In genomic region chr10:80560621-80561020, GRCm38 (mm10) we compare ENCODE assay signal across 8 mouse cellular contexts. TPM values are rescaled to one million over a fixed set of nuclear protein-coding genes. Genes with fewer than 3 reads are reported as not detected.
DNase-seq lines count a peak whose midpoint lies in the region; ATAC-seq and TF ChIP-seq lines count a peak whose summit lies in the region.

No protein-coding gene starts in this region.

- TF ChIP-seq EP300 in liver, embryonic 14.5 days (IDR thresholded peaks at IDR 0.05; ENCODE audit: low read depth): no peak

- no peak for ATAC-seq in forebrain, postnatal 0 days
- ATAC-seq in liver, embryonic 14.5 days (ENCODE audit: insufficient read depth): no peak
- no peak for ATAC-seq in cerebellum, adult (ENCODE audit: insufficient number of reproducible peaks, low FRiP score, low TSS enrichment)

- H3K27ac ChIP-seq in heart, embryonic 10.5 days: peak overlapping the region; percentile 99
- peak overlapping the region; percentile 94 for H3K27ac ChIP-seq in forebrain, postnatal 0 days (ENCODE audit: low read depth, low read length)
- peak overlapping the region; percentile 78 for H3K27ac ChIP-seq in liver, embryonic 14.5 days

- no peak for TF ChIP-seq CTCF in E14TG2a.4 (conservative IDR thresholded peaks at IDR 0.05; ENCODE audit: low read length)
- no peak for TF ChIP-seq CTCF in forebrain, postnatal 0 days (IDR thresholded peaks at IDR 0.05; ENCODE audit: low read depth)
- no peak for TF ChIP-seq CTCF in liver, embryonic 14.5 days (IDR thresholded peaks at IDR 0.05; ENCODE audit: low read depth)

- H3K9me3 ChIP-seq in heart, embryonic 10.5 days: no peaks in the 10 kb centered on the region
- H3K9me3 ChIP-seq in E14TG2a.4 (ENCODE audit: low read length): no peaks in the 10 kb centered on the region
- no peaks in the 10 kb centered on the region for H3K9me3 ChIP-seq in forebrain, postnatal 0 days (ENCODE audit: low read length)
- no peaks in the 10 kb centered on the region for H3K9me3 ChIP-seq in liver, embryonic 14.5 days (ENCODE audit: control insufficient read depth, low read length)

- peaks cover 47% of the 10 kb centered on the region for H3K4me1 ChIP-seq in heart, embryonic 10.5 days
- H3K4me1 ChIP-seq in E14TG2a.4 (replicated peaks; ENCODE audit: low read depth, low read length): peaks cover 69% of the 10 kb centered on the region
- peaks cover 15% of the 10 kb centered on the region; the same call in 1 of the 2 replicates for H3K4me1 ChIP-seq in forebrain, postnatal 0 days (ENCODE audit: insufficient read depth)
- H3K4me1 ChIP-seq in liver, embryonic 14.5 days (replicated peaks; ENCODE audit: control insufficient read depth in 2 of 2, insufficient read depth in 2 of 2, low read length in 1 of 2): peaks cover 5 to 26% of the 10 kb centered on the region in 2 experiments

- H3K4me3 ChIP-seq in heart, embryonic 10.5 days: peak overlapping the region; percentile 100
- H3K4me3 ChIP-seq in E14TG2a.4 (replicated peaks; ENCODE audit: low read length): peak overlapping the region; percentile 100
- peak overlapping the region; percentile 85 for H3K4me3 ChIP-seq in forebrain, postnatal 0 days (ENCODE audit: low read depth, low read length)
- H3K4me3 ChIP-seq in liver, embryonic 14.5 days (ENCODE audit: insufficient read depth in 1 of 2, low read depth in 2 of 2, low read length in 2 of 2): peak overlapping the region; percentile 81 to 100

- DNase-seq in heart, embryonic 10.5 days (ENCODE audit: low spot score): no peak
- DNase-seq in heart, postnatal 36 days: no peak
- DNase-seq in forebrain, postnatal 0 days: no peak
- no peak for DNase-seq in liver, embryonic 14.5 days (ENCODE audit: low read depth in 3 of 3, low spot score in 3 of 3)
- DNase-seq in urinary bladder, postnatal 36 days (ENCODE audit: low spot score in 2 of 2): no peak
- DNase-seq in left cerebral cortex, postnatal 25 days (ENCODE audit: low spot score in 2 of 2): no peak

- intact Hi-C loops in heart, postnatal 36 days (cut with DNase I): no loop called here
- intact Hi-C loops in left cerebral cortex, postnatal 25 days (cut with DNase I): no loop called here

- H3K27me3 ChIP-seq in heart, embryonic 10.5 days (ENCODE audit: insufficient read depth, poor library complexity, severe bottlenecking): no peaks in the 10 kb centered on the region
- H3K27me3 ChIP-seq in E14TG2a.4 (ENCODE audit: insufficient read depth, low read length): no peaks in the 10 kb centered on the region
- no peaks in the 10 kb centered on the region for H3K27me3 ChIP-seq in forebrain, postnatal 0 days (ENCODE audit: insufficient read depth, low read length)
- no peaks in the 10 kb centered on the region for H3K27me3 ChIP-seq in liver, embryonic 14.5 days (ENCODE audit: control insufficient read depth, insufficient read depth, low read length)

- H3K9ac ChIP-seq in forebrain, postnatal 0 days: peak overlapping the region; percentile 93
- peak overlapping the region; percentile 92 for H3K9ac ChIP-seq in liver, embryonic 14.5 days (replicated peaks)

- H3K36me3 ChIP-seq in heart, embryonic 10.5 days: no peaks in the 10 kb centered on the region
- H3K36me3 ChIP-seq in E14TG2a.4 (ENCODE audit: insufficient read depth, low read length): peaks cover 41% of the 10 kb centered on the region
- no peaks in the 10 kb centered on the region for H3K36me3 ChIP-seq in forebrain, postnatal 0 days (ENCODE audit: insufficient read depth)
- peaks cover 3% of the 10 kb centered on the region for H3K36me3 ChIP-seq in liver, embryonic 14.5 days (replicated peaks; ENCODE audit: control insufficient read depth, insufficient read depth, low read depth)

- H3K4me2 ChIP-seq in forebrain, postnatal 0 days (ENCODE audit: low read depth): peak overlapping the region; percentile 56
- H3K4me2 ChIP-seq in liver, embryonic 14.5 days (ENCODE audit: low read depth): peak overlapping the region; percentile 85

- under 1% methylated on average over 13 of the region's 13 CpGs for WGBS in heart, embryonic 10.5 days
- WGBS in forebrain, postnatal 0 days: 1% methylated on average over 13 of the region's 13 CpGs
- WGBS in liver, embryonic 14.5 days (ENCODE audit: insufficient replicate concordance): under 1% methylated on average over 13 of the region's 13 CpGs

RNA-seq across cellular contexts. Expression of gene Rexo1, which starts 0.7 kb away (rescaled TPM):
- 25.1 and 26.9 TPM in 2 replicates for polyA plus RNA-seq in heart, embryonic 10.5 days (2016; fragmentation: Nextera tagmentation; extraction: Ambion mirVana)
- total RNA-seq in heart, postnatal 36 days (2021): 10 to 100 TPM; 12.3 to 13.7 TPM
- total RNA-seq in forebrain, postnatal 0 days (2014; rRNA removed): 40.3 and 41.9 TPM in 2 replicates
- 27.9 and 30.5 TPM in 2 replicates for polyA plus RNA-seq in forebrain, postnatal 0 days (2015; fragmentation: Nextera tagmentation; extraction: Ambion mirVana)
- polyA plus RNA-seq in liver, embryonic 14.5 days (2012; rRNA removed): 19.1 and 24.8 TPM in 2 replicates
- polyA plus RNA-seq in liver, embryonic 14.5 days (2014; fragmentation: Nextera tagmentation; extraction: Ambion mirVana): 10.7 and 14.0 TPM in 2 replicates
- total RNA-seq in left cerebral cortex, postnatal 25 days (2021): 10 to 100 TPM; 44.8 to 45.7 TPM

RNA-seq across cellular contexts. Expression of gene Klf16, which starts 16.5 kb away (rescaled TPM):
- 7.9 and 8.1 TPM in 2 replicates for polyA plus RNA-seq in heart, embryonic 10.5 days (2016; fragmentation: Nextera tagmentation; extraction: Ambion mirVana)
- total RNA-seq in heart, postnatal 36 days (2021): 1 to 10 TPM; 3.6 to 4.5 TPM
- 17.9 and 18.7 TPM in 2 replicates for total RNA-seq in forebrain, postnatal 0 days (2014; rRNA removed)
- polyA plus RNA-seq in forebrain, postnatal 0 days (2015; fragmentation: Nextera tagmentation; extraction: Ambion mirVana): 13.3 and 14.1 TPM in 2 replicates
- 12.5 and 13.8 TPM in 2 replicates for polyA plus RNA-seq in liver, embryonic 14.5 days (2012; rRNA removed)
- polyA plus RNA-seq in liver, embryonic 14.5 days (2014; fragmentation: Nextera tagmentation; extraction: Ambion mirVana): 10.6 and 12.3 TPM in 2 replicates
- 10 to 100 TPM; 51.8 to 55.3 TPM for total RNA-seq in left cerebral cortex, postnatal 25 days (2021)

RNA-seq across cellular contexts. Expression of gene Atp8b3, which starts 21.7 kb away (rescaled TPM):
- 0.31 and 0.32 TPM in 2 replicates for polyA plus RNA-seq in heart, embryonic 10.5 days (2016; fragmentation: Nextera tagmentation; extraction: Ambion mirVana)
- total RNA-seq in heart, postnatal 36 days (2021): not detected
- 0.05 and 0.38 TPM in 2 replicates for total RNA-seq in forebrain, postnatal 0 days (2014; rRNA removed)
- polyA plus RNA-seq in forebrain, postnatal 0 days (2015; fragmentation: Nextera tagmentation; extraction: Ambion mirVana): 0.16 and 0.46 TPM in 2 replicates
- polyA plus RNA-seq in liver, embryonic 14.5 days (2012; rRNA removed): 0.01 and 0.02 TPM in 2 replicates
- polyA plus RNA-seq in liver, embryonic 14.5 days (2014; fragmentation: Nextera tagmentation; extraction: Ambion mirVana): 0.05 TPM in 1 of 2 replicates, not detected in the other
- under 1 TPM; 0.14 to 0.16 TPM for total RNA-seq in left cerebral cortex, postnatal 25 days (2021)

RNA-seq across cellular contexts. Expression of gene Abhd17a, which starts 29.5 kb away (rescaled TPM):
- polyA plus RNA-seq in heart, embryonic 10.5 days (2016; fragmentation: Nextera tagmentation; extraction: Ambion mirVana): 94.1 and 120 TPM in 2 replicates
- total RNA-seq in heart, postnatal 36 days (2021): 10 to 100 TPM; 48.3 to 51.2 TPM
- 156 and 201 TPM in 2 replicates for total RNA-seq in forebrain, postnatal 0 days (2014; rRNA removed)
- polyA plus RNA-seq in forebrain, postnatal 0 days (2015; fragmentation: Nextera tagmentation; extraction: Ambion mirVana): 154 and 155 TPM in 2 replicates
- polyA plus RNA-seq in liver, embryonic 14.5 days (2012; rRNA removed): 41.2 and 51.0 TPM in 2 replicates
- polyA plus RNA-seq in liver, embryonic 14.5 days (2014; fragmentation: Nextera tagmentation; extraction: Ambion mirVana): 55.0 and 63.4 TPM in 2 replicates
- total RNA-seq in left cerebral cortex, postnatal 25 days (2021): 100 to 1,000 TPM; 206 to 216 TPM

RNA-seq across cellular contexts. Expression of gene Scamp4, which starts 42.1 kb away (rescaled TPM):
- 97.4 and 97.9 TPM in 2 replicates for polyA plus RNA-seq in heart, embryonic 10.5 days (2016; fragmentation: Nextera tagmentation; extraction: Ambion mirVana)
- 10 to 100 TPM; 19.7 to 22.1 TPM for total RNA-seq in heart, postnatal 36 days (2021)
- 21.0 and 24.1 TPM in 2 replicates for total RNA-seq in forebrain, postnatal 0 days (2014; rRNA removed)
- polyA plus RNA-seq in forebrain, postnatal 0 days (2015; fragmentation: Nextera tagmentation; extraction: Ambion mirVana): 86.8 and 87.9 TPM in 2 replicates
- 22.0 and 27.6 TPM in 2 replicates for polyA plus RNA-seq in liver, embryonic 14.5 days (2012; rRNA removed)
- 34.6 and 39.8 TPM in 2 replicates for polyA plus RNA-seq in liver, embryonic 14.5 days (2014; fragmentation: Nextera tagmentation; extraction: Ambion mirVana)
- 10 to 100 TPM; 40.8 to 42.2 TPM for total RNA-seq in left cerebral cortex, postnatal 25 days (2021)
